Mouse (Mus musculus) CH12.LX (cell line): ENCODE data around the gene Mrtfa.

ENCODE experiments used
- CTCF ChIP-seq, 2 experiments: IDR thresholded peaks in 1 of 2; conservative IDR thresholded peaks in 1 of 2; 2 replicates each; pipeline ENCODE4 v1.5.1; 2011 to 2012; ENCODE audit warnings: low read depth in 2 of 2, low read length in 2 of 2, improper control_type of control experiment in 1 of 2, inconsistent platforms in 1 of 2, mild to moderate bottlenecking in 1 of 2, moderate library complexity in 1 of 2
- EP300 ChIP-seq: IDR thresholded peaks from 2 replicates; pipeline ENCODE4 v1.6.1; 2011; ENCODE audit warnings: low read length, improper control_type of control experiment
- KAT2A ChIP-seq: IDR thresholded peaks from 2 replicates; pipeline ENCODE4 v1.6.1; 2012; ENCODE audit warnings: low read length, improper control_type of control experiment, inconsistent platforms; ENCODE audit not compliant: insufficient replicate concordance
- MAFK ChIP-seq: IDR thresholded peaks from 2 replicates; pipeline ENCODE4 v1.6.1; 2011; ENCODE audit warnings: low read length, improper control_type of control experiment; ENCODE audit not compliant: insufficient replicate concordance
- NRF1 ChIP-seq: IDR thresholded peaks from 2 replicates; pipeline ENCODE4 v1.6.1; 2014; ENCODE audit warnings: low read depth, mild to moderate bottlenecking, inconsistent platforms, low read length, improper control_type of control experiment, moderate library complexity
- POLR2A ChIP-seq: IDR thresholded peaks from 2 replicates; pipeline ENCODE4 v1.6.1; 2011; ENCODE audit warnings: low read depth, mild to moderate bottlenecking, improper control_type of control experiment, low read length
- UBTF ChIP-seq: IDR thresholded peaks from 2 replicates; pipeline ENCODE4 v1.6.1; 2012; ENCODE audit warnings: low read depth, mild to moderate bottlenecking, inconsistent platforms, low read length, improper control_type of control experiment, moderate library complexity

GRCm38 (mm10) chr15:80974311-80974710 is 216.2 kb downstream of the Mrtfa start:
- TF ChIP-seq NRF1 (no peak), POLR2A (no peak), KAT2A (no peak), MAFK (no peak), CTCF (conservative IDR thresholded peaks at IDR 0.05 in 1 of 2, IDR thresholded peaks at IDR 0.05 in 1 of 2; ENCODE audit: low read depth in 2 of 2, low read length in 2 of 2) (no peak), UBTF (no peak), EP300 (no peak)
